Mouse (Mus musculus): ENCODE results near the gene Ssr1.

GRCm38 (mm10) chr13:38009721-38010408 is 15.8 kb upstream of the Ssr1 start:
- TF ChIP-seq EP300 (optimal IDR thresholded peaks at IDR 0.05): no peak
- no peak for TF ChIP-seq CTCF (IDR thresholded peaks at IDR 0.05; ENCODE audit: low read depth)
